Mouse (Mus musculus) thymus, adult 2 months (tissue): ENCODE measurements around the gene Ncapd2.

Source experiments
- CTCF ChIP-seq: fragments of 200-500 bp; IDR thresholded peaks from 2 replicates; pipeline ENCODE4 v1.5.1; 2012; ENCODE audit warnings: mild to moderate bottlenecking, control low read depth, low read length, moderate library complexity, borderline replicate concordance; ENCODE audit not compliant: control insufficient read depth, poor library complexity, insufficient read depth; ENCODE audit errors: extremely low read depth
- POLR2A ChIP-seq: fragments of 200-500 bp; IDR thresholded peaks from 2 replicates; pipeline ENCODE4 v1.6.1; 2012; ENCODE audit warnings: mild to moderate bottlenecking, low read length, control low read depth, moderate library complexity; ENCODE audit not compliant: control insufficient read depth, poor library complexity, insufficient read depth; ENCODE audit errors: extremely low read depth

DNA sequence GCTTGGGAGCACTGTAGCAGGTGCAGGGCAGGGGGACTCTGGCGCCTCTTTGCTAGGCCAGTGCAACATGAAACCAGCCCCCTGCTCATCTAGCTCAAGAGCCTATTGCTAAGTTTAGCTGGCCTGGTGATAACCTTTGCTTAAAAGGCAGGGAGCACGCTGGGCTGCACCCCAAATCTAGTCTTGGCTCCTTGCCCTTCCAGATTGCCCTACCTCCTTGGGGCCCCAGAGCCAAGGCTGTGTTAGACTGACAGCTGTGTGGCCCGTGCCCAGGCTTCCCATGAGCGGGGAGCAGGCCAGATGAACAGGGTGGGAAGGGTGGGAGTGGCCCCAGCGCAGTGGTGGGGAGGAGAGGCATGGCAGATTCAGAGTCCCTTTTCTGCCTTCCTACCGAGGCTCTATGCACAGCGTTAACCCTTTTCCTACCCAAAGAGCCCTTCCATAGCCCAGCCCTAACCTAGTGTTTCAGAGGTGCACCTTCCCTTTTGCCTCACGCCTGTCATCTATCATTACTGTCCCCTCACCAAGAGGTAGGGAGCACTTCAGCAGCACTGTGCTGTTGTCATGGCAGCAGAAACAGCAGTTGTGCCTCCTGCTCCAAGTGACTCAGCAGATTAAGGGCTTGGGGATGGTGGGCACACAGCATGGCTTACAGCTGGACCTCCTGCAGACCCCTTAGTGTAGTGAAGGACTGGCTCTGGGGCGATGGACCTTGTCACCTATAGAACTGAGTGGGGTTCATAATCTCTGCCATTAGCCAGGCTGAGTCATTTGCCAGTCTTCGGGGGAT lies 24.4 kb downstream of the Ncapd2 start:
- TF ChIP-seq CTCF (no peak), POLR2A (no peak)
